ENCODE assay signal across 8 mouse cellular contexts in genomic region chr10:84450654-84451053, GRCm38 (mm10). TPM values are rescaled to one million over a fixed set of nuclear protein-coding genes. Genes with fewer than 3 reads are reported as not detected.
DNase-seq lines count a peak whose midpoint lies in the region; ATAC-seq lines count a peak whose summit lies in the region.

No protein-coding gene starts in this region.

- peak; percentile 82 for ATAC-seq in hindbrain, embryonic 16.5 days

- no peak overlapping the region for H3K4me2 ChIP-seq in hindbrain, embryonic 16.5 days (ENCODE audit: low read length)

- DNase-seq in Muller cell, postnatal 12 days (ENCODE audit: inconsistent ontology term): peak; percentile 88
- peak; percentile 85 to 94 for DNase-seq in cerebellum, adult 18-20 months
- DNase-seq in forelimb bud, embryonic 11.5 days (ENCODE audit: low read depth, low spot score): peak; percentile 83
- peak; percentile 75 to 83 for DNase-seq in layer of hippocampus, postnatal 36 days
- DNase-seq in mesoderm, embryonic 11.5 days (ENCODE audit: low read depth, low spot score): peak; percentile 90
- peak; percentile 50 to 64 for DNase-seq in right cerebral cortex, postnatal 36 days (ENCODE audit: low spot score in 2 of 2)
- peak; percentile 76 to 85 for DNase-seq in urinary bladder, postnatal 36 days (ENCODE audit: low spot score in 2 of 2)

- H3K27me3 ChIP-seq in hindbrain, embryonic 16.5 days (replicated peaks; ENCODE audit: control insufficient read depth, insufficient read depth, low read length): no peaks in the 10 kb centered on the region

- H3K9me3 ChIP-seq in hindbrain, embryonic 16.5 days (ENCODE audit: control insufficient read depth, low read length): no peaks in the 10 kb centered on the region

- 2% methylated on average over 10 of the region's 10 CpGs for WGBS in hindbrain, embryonic 16.5 days

- no peak overlapping the region for H3K9ac ChIP-seq in hindbrain, embryonic 16.5 days (ENCODE audit: low read depth, low read length)

- 0 out of 2 replicates have a peak, but pooled peaks cover 3% of the 10 kb centered on the region for H3K4me1 ChIP-seq in hindbrain, embryonic 16.5 days (ENCODE audit: control insufficient read depth, insufficient read depth, low read depth, low read length)

- no peak overlapping the region for H3K4me3 ChIP-seq in hindbrain, embryonic 16.5 days (ENCODE audit: low read length)

- no peak overlapping the region for H3K27ac ChIP-seq in hindbrain, embryonic 16.5 days (ENCODE audit: low read depth, low read length)

- no peaks in the 10 kb centered on the region for H3K36me3 ChIP-seq in hindbrain, embryonic 16.5 days (ENCODE audit: control insufficient read depth, insufficient read depth, low read length)

RNA-seq across cellular contexts. Expression of gene Nuak1, which starts 10.3 kb away (rescaled TPM):
- polyA plus RNA-seq in hindbrain, embryonic 16.5 days (2015; fragmentation: Nextera tagmentation; extraction: Ambion mirVana): 4.7 and 5.4 TPM in 2 replicates
- 10 to 100 TPM; 54.7 to 55.6 TPM for total RNA-seq in layer of hippocampus, postnatal 36 days (2021)
